Mouse (Mus musculus): ENCODE data around the gene Med4.

GRCm38 (mm10) chr14:73469506-73469905 is 40.3 kb upstream of the Med4 start:
- TF ChIP-seq CTCF (IDR thresholded peaks at IDR 0.05; ENCODE audit: low read depth, low read length) (no peak), POLR2A (IDR thresholded peaks at IDR 0.05; ENCODE audit: borderline replicate concordance, low read depth, low read length) (no peak)
